Mouse (Mus musculus) liver, adult 2 months (tissue): ENCODE measurements at regions not wholly inside any gene's neighbourhood (a gene's known extent, or its start where the extent isn't known, plus 50 kb on each side); places are given as distances from the start of the nearest gene placed in this dataset.
A peak's percentile ranks its signal among the peaks of the same experiment; 100 is the strongest.

Experiments
- DNase-seq: peaks from one replicate; pipeline ENCODE4 v3.0.0-alpha.2; 2011; ENCODE audit warnings: low read depth, low spot score; ENCODE audit errors: extremely low read depth
- H3K27ac ChIP-seq: fragments of 200-500 bp; replicated peaks from 2 replicates; pipeline ENCODE4 v1.5.1; 2012; ENCODE audit warnings: low read depth, mild to moderate bottlenecking, control low read depth, inconsistent platforms, low read length; ENCODE audit not compliant: insufficient read depth
- H3K27me3 ChIP-seq: fragments of 200-500 bp; 2 replicates; pipeline ENCODE4 v1.6.1; 2012; ENCODE audit warnings: mild to moderate bottlenecking, moderate library complexity, low read length, inconsistent platforms; ENCODE audit not compliant: control insufficient read depth, insufficient read depth
- H3K36me3 ChIP-seq: fragments of 200-500 bp; 2 replicates; pipeline ENCODE4 v1.6.1; 2012; ENCODE audit warnings: low read length, inconsistent platforms; ENCODE audit not compliant: control insufficient read depth, insufficient read depth
- H3K4me1 ChIP-seq: fragments of 200-500 bp; 2 replicates; pipeline ENCODE4 v1.6.1; 2011; ENCODE audit warnings: low read length; ENCODE audit not compliant: control insufficient read depth, insufficient read depth
- H3K4me3 ChIP-seq: fragments of 200-500 bp; 2 replicates; pipeline ENCODE4 v1.5.1; 2011; ENCODE audit warnings: low read depth, mild to moderate bottlenecking, control low read depth, low read length, moderate library complexity; ENCODE audit not compliant: insufficient read depth
- H3K79me2 ChIP-seq: fragments of 200-500 bp; 2 replicates; pipeline ENCODE4 v1.6.1; 2012; ENCODE audit warnings: inconsistent platforms, mild to moderate bottlenecking, low read length, moderate library complexity; ENCODE audit not compliant: control insufficient read depth, insufficient read depth
- H3K9ac ChIP-seq: fragments of 200-500 bp; 2 replicates; pipeline ENCODE4 v1.6.1; 2012; ENCODE audit warnings: low read depth, mild to moderate bottlenecking, control low read depth, inconsistent platforms, low read length
- CTCF ChIP-seq: fragments of 200-500 bp; IDR thresholded peaks from 2 replicates; pipeline ENCODE4 v1.5.1; 2011; ENCODE audit warnings: low read depth, low read length, control low read depth
- POLR2A ChIP-seq: fragments of 200-500 bp; IDR thresholded peaks from 2 replicates; pipeline ENCODE4 v1.6.1; 2011; ENCODE audit warnings: low read length, control low read depth; ENCODE audit not compliant: insufficient read depth; ENCODE audit errors: extremely low read depth
- WGBS: fragments of 180-500 bp; shearing (Covaris S2); methylation state at CpG from one replicate; pipeline ENCODE4 v1.1.7; 2018; 5-methylcytosine and 5-hydroxymethylcytosine counted together

DNA sequence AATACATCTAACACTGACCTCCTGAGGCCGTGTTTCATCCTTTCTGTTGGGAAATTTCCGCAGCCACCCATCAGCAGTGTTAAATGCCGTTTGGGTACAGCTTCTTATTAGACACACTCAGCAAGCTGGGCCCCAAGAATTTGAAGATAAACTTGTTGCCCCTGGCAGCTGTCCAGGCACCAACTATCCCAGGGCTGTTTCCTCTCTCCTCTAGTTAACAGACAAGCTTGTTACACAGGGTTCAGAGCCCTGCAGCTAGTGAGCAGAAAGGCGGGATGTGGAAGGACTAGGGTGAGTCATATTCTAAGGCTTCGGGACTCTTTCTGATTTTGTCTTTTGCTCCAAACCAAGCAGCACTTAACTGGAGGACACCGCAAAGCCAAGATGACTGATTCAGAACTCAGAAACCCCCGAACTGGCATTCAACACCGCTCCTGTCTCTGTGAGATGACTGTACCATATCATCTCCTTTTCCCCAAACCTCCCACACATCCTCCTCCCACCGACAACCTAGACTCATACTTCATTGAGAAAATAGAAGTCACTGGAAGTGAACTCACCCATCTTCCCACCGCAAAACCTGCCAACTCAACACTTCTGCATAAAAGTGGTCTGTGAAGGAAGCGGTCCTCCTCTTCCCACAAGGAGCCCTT lies 198.2 kb downstream of the Csl start:
- 78% methylated on average over 11 of the region's 11 CpGs for WGBS
- no peaks in the 10 kb centered on the region for H3K27me3 ChIP-seq

DNA sequence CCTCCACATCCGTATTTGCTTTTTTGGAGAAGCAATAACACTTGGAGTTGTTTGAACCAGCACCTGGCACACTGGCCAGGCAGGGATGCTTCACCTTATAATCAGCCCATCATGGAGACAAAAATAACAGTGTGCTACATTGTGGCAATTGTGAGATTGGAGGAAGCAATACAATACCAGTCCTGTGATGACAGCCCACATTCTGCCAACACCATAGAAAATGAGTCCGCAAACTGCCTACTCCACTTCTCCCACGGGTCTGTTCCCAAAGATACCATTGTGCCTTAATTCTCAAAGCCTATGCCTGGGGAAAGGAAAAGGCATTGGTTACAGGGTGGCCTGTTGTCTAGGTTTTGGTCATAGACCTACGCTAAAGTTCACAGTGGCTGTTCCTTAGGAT lies 194.9 kb downstream of the Csl start:
- WGBS: 90% methylated on average over 4 of the region's 4 CpGs
- H3K27me3 ChIP-seq: no peaks in the 10 kb centered on the region
- no peak for TF ChIP-seq CTCF
- TF ChIP-seq POLR2A: no peak
- no peak overlapping the region for H3K4me3 ChIP-seq
- H3K4me1 ChIP-seq: no peaks in the 10 kb centered on the region
- no peaks in the 10 kb centered on the region for H3K36me3 ChIP-seq
- H3K27ac ChIP-seq: no peak overlapping the region
- H3K79me2 ChIP-seq: no peaks in the 10 kb centered on the region
- no peak overlapping the region for H3K9ac ChIP-seq
- no peak for DNase-seq

More for the DNA sequence above, 198.2 kb downstream of the Csl start:
- no peak for DNase-seq
- H3K9ac ChIP-seq: no peak overlapping the region
- no peak overlapping the region for H3K27ac ChIP-seq
- TF ChIP-seq POLR2A (no peak), CTCF (no peak)
- peaks cover 2% of the 10 kb centered on the region; the same call in 1 of the 2 replicates for H3K4me1 ChIP-seq
- no peaks in the 10 kb centered on the region for H3K79me2 ChIP-seq
- H3K4me3 ChIP-seq: no peak overlapping the region
- H3K36me3 ChIP-seq: no peaks in the 10 kb centered on the region

DNA sequence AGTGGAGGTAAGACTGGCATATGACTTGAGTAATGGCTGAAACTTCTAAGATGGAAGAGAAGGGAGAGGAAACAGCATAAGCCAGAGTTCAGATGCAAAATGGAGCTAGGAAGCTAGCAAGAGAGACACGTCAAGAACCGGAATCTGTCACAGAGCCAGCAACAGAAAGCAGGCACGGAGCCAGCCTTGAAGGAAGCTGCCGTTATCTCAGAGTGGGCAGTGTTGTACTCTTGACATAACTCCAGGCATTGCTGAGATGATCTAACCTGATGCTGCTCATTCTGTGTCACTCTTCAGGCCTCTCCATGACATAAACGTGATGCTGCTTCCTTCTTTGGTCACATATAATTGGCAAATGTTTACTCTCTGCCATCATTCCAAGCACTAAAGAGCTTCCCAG lies 191.0 kb downstream of the Csl start:
- Histone ChIP-seq H3K27me3 (no peaks in the 10 kb centered on the region), H3K36me3 (no peaks in the 10 kb centered on the region), H3K4me3 (no peak overlapping the region), H3K27ac (no peak overlapping the region), H3K4me1 (no peaks in the 10 kb centered on the region), H3K79me2 (no peaks in the 10 kb centered on the region), H3K9ac (no peak overlapping the region)
- no peak for TF ChIP-seq CTCF
- TF ChIP-seq POLR2A: no peak
- 69% methylated on average over 5 of the region's 5 CpGs for WGBS
- DNase-seq: no peak

DNA sequence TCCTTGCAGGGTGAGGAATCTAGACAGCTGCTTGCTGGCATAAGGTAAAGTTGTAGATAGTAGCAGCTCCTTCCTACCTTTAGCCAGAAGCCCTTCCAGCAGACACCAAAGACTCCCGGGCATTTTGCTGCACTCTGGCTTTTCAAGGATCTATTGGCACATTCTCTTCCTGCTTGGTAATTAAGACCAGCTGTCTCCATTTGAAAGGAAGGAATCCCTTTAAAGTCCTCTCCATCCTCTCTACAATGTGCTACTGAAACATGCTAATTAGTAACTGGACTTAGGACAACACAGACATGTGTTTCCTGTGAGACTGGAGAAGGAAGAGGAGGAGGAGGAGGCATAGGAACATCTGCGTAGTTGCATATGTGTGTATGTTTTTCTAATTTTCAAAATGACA lies 189.3 kb downstream of the Csl start:
- Histone ChIP-seq H3K36me3 (no peaks in the 10 kb centered on the region), H3K79me2 (no peaks in the 10 kb centered on the region), H3K9ac (no peak overlapping the region), H3K27ac (no peak overlapping the region), H3K27me3 (no peaks in the 10 kb centered on the region), H3K4me1 (no peaks in the 10 kb centered on the region), H3K4me3 (no peak overlapping the region)
- 83% methylated on average over 2 of the region's 2 CpGs for WGBS
- TF ChIP-seq POLR2A: no peak
- no peak for TF ChIP-seq CTCF
- DNase-seq: peak; percentile 16

- 59% methylated on average over 14 of the region's 14 CpGs for WGBS
- no peaks in the 10 kb centered on the region for H3K27me3 ChIP-seq
- no peaks in the 10 kb centered on the region for H3K36me3 ChIP-seq
- TF ChIP-seq CTCF: no peak
- no peak for TF ChIP-seq POLR2A
- H3K27ac ChIP-seq: no peak overlapping the region
- no peak overlapping the region for H3K4me3 ChIP-seq
- no peak overlapping the region for H3K9ac ChIP-seq
- no peaks in the 10 kb centered on the region; the same call in 1 of the 2 replicates for H3K4me1 ChIP-seq
- H3K79me2 ChIP-seq: no peaks in the 10 kb centered on the region
- DNase-seq: peak; percentile 64
Measured at GRCm38 (mm10) chr10:99573997-99574396, 185.5 kb downstream of the Csl start.

GRCm38 (mm10) chr10:99575294-99575693 lies 184.2 kb downstream of the Csl start:
- TF ChIP-seq POLR2A (no peak), CTCF (no peak)
- H3K4me1 ChIP-seq: no peaks in the 10 kb centered on the region; the same call in 1 of the 2 replicates
- 98% methylated on average over 7 of the region's 7 CpGs for WGBS

More at GRCm38 (mm10) chr10:99575294-99575693, 184.2 kb downstream of the Csl start:
- Histone ChIP-seq H3K79me2 (no peaks in the 10 kb centered on the region), H3K36me3 (no peaks in the 10 kb centered on the region), H3K27me3 (no peaks in the 10 kb centered on the region), H3K9ac (no peak overlapping the region), H3K4me3 (no peak overlapping the region), H3K27ac (no peak overlapping the region)
- DNase-seq: no peak
